Mouse (Mus musculus): ENCODE measurements around the gene Krt9.

Gene Krt9

DNA sequence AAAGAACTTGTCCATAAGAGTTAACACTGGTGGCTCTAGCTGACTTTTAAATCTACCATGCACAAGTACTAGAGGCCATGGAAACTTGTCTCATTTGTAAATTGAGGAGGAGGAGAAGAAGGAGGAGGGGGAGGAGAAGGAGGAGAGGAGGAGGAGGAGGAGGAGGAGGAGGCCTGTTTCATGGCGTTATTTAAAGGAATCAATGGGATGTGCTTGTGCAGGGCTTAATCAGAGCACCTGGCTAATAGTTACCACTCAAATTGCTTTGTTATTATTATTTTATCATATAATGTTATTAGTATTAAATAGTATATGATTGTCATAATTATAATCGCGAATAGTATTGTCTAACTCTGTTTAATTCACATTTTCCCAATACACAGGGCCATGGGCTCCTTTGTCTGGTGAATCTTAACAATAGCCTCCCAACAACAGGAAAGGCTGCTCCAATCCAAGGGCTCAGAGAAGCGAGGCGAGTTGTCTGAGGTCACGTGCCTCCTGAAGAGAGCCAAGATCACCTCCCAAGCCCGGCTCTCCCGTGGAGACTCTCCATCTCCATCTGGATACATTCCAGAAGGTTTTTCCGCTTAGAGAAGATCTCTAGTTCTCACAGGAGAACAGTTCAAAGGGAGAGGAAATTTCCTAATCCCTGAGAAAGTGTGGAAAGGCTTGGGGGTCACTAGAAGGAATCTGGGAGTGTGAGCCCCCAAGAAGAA is 44.3 kb downstream of the Krt9 start, which contains the start of gene Krt19:
Krt19 (minus strand) TSS at position 51 of the 716 bp plus-strand sequence.
- DNase-seq (ENCODE audit: low spot score in 2 of 2) = no peak

- no peak for DNase-seq (ENCODE audit: low spot score in 2 of 2)
Measured at GRCm38 (mm10) chr11:100147566-100148353, 45.3 kb downstream of the Krt9 start.

DNA sequence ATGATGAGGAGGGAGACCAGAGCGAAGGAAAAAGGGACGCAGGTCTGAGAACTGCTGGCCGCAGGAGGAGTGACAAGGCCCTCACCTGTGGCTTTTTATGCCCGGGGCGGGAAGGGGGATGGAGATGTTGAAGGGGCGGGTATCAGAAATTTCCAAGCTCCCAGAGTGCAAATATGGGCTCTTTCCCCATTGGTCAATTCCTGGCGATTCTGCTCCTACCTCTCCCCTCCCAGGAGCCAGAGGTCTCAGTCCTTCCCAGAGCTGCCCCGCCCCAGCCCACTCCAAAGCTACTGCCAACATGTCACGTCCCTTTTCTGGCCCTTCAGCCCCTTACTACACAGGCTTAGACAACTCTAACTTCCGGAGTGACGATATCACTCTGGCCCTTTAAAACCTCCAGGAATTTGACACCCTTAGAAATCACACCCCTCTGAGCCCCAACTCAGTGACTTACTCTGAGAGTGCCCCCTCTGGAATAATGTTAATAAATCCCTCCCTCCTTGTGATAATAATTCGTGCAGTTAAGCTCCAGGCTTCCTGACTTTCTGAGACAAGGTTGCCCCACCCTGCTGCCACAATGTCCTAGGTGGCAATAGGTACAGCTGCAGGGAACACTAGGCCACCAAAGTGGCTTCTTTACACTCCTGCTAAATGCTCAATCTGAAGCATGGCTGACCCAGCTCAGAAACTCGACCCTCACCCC is 47.0 kb downstream of the Krt9 start:
- no peak for DNase-seq (ENCODE audit: low spot score in 2 of 2)

DNA sequence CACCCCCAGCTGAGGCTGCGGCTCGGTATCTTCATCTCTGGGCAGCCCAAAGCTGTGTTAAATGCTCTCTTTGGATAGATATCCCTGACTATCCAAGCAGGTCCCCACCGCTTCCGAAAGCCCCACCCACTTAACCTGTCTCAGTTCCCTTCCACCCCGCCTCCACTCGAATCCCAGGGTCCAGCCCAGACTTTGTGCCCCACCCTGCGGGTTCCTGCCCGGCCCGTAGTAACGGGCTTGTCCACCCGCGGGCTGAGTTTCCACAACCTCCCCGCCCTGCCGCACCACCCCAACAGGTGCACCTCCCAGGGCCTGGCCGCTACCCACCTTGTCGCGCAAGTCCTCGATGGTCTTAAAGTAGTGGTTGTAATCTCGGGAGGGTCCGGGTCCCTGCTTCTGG is 47.9 kb downstream of the Krt9 start:
- no peak for DNase-seq (ENCODE audit: low spot score in 2 of 2)

- DNase-seq (ENCODE audit: low spot score in 2 of 2) = no peak
Measured at GRCm38 (mm10) chr11:100140966-100141365, 52.1 kb downstream of the Krt9 start.

- DNase-seq (ENCODE audit: low spot score in 2 of 2) = no peak
Measured at GRCm38 (mm10) chr11:100139391-100139790, 53.7 kb downstream of the Krt9 start.

DNA sequence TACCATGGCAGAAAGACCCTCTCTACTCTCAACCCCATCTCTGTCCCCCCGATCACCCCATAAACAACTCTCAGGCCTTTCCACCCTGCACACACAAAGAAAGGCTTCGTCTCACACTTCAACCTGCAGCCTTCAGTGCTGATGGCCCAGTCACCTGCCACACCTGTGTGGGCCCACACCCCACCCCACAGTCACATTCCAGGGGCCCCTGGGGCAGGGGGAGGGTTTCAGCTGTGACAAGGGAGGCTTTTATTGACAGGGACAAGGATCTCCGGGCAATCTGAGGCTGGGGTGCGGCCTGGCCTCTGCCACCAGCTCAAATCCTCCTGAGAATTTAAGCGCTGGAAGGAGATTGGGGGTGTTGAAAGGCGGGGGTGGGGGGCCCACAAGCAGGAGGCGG is 54.2 kb downstream of the Krt9 start:
- no peak for DNase-seq (ENCODE audit: low spot score in 2 of 2)

DNA sequence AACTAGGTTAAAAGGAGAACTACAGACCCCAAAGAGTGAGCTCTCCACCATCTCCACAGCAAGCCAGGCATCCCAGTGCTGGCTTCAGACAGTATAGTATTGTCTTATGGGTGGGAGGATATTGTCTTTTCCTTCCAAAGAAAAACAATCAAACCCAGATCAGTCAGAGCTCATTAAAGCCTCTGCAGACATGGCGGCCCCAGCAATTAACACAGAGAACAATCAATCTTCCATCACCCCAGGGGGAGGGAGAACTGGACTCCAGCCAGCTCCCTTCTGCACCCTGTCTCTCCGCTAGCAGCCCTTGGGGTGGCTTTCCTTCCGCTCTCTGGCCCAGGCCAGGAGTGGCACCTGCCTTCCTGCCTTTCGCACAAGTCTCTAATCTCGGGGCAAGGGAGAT is 55.4 kb downstream of the Krt9 start:
- peak in 1 of 2 experiments; percentile 32 for DNase-seq (ENCODE audit: low spot score in 2 of 2)

Measured in right cerebral cortex, postnatal 10 days (tissue).